Mouse (Mus musculus): ENCODE results near the gene Gpr107.

- TF ChIP-seq CTCF (IDR thresholded peaks at IDR 0.05; ENCODE audit: control insufficient read depth, insufficient read depth, insufficient replicate concordance, low read depth, low read length) (no peak), POLR2A (IDR thresholded peaks at IDR 0.05; ENCODE audit: control insufficient read depth, low read depth, low read length) (no peak)
These were observed 39.6 kb downstream of the Gpr107 start for GRCm38 (mm10) chr2:31191765-31192164.
